Mouse (Mus musculus) bone marrow macrophage, adult 2 months (primary cell): ENCODE results near the gene Retreg1.

ENCODE experiments used
- CTCF ChIP-seq: IDR thresholded peaks from 2 replicates; pipeline ENCODE4 v1.5.1; 2012; ENCODE audit warnings: low read depth, mild to moderate bottlenecking, low read length, moderate library complexity
- POLR2A ChIP-seq: IDR thresholded peaks from 2 replicates; pipeline ENCODE4 v1.6.1; 2012; ENCODE audit warnings: mild to moderate bottlenecking, low read depth, low read length, borderline replicate concordance

- TF ChIP-seq CTCF (no peak), POLR2A (no peak)
These were observed 132.8 kb downstream of the Retreg1 start for GRCm38 (mm10) chr15:25975810-25976209.
